Mouse (Mus musculus) hindbrain, postnatal 0 days (tissue): ENCODE data around the gene Tmem132a. TPM values are rescaled to one million over a fixed set of nuclear protein-coding genes. Genes with fewer than 3 reads are reported as not detected.
A peak's percentile ranks its signal among the peaks of the same experiment; 100 is the strongest.

Experiments
- ATAC-seq: fragments of 200-750 bp; cut with Nextera tagmentation; 2 replicates; pipeline ENCODE4 v1.8.0; 2017; ENCODE audit warnings: mild to moderate bottlenecking, moderate TSS enrichment, moderate library complexity
- DNase-seq: peaks from one replicate; pipeline ENCODE4 v3.0.0-alpha.2; 2015; ENCODE audit warnings: low spot score
- H3K27ac ChIP-seq: fragments of 300-500 bp; sonication (generic); 2 replicates; pipeline ENCODE4 v1.5.1; 2014; ENCODE audit warnings: mild to moderate bottlenecking
- H3K27me3 ChIP-seq: fragments of 300-500 bp; sonication (generic); 2 replicates; pipeline ENCODE4 v1.6.1; 2014; ENCODE audit warnings: low read length, mixed read lengths; ENCODE audit not compliant: insufficient read depth
- H3K36me3 ChIP-seq: fragments of 300-500 bp; sonication (generic); 2 replicates; pipeline ENCODE4 v1.6.1; 2014; ENCODE audit warnings: low read length, mixed read lengths; ENCODE audit not compliant: insufficient read depth
- H3K4me1 ChIP-seq: fragments of 300-500 bp; sonication (generic); 2 replicates; pipeline ENCODE4 v1.6.1; 2014; ENCODE audit warnings: antibody characterized with exemption, low read length, mixed read lengths; ENCODE audit not compliant: insufficient read depth
- H3K4me2 ChIP-seq: fragments of 300-500 bp; sonication (generic); 2 replicates; pipeline ENCODE4 v1.6.1; 2014; ENCODE audit warnings: low read depth, mild to moderate bottlenecking, low read length, moderate library complexity, mixed read lengths
- H3K4me3 ChIP-seq: fragments of 300-500 bp; sonication (generic); 2 replicates; pipeline ENCODE4 v1.5.1; 2014; ENCODE audit warnings: low read length
- H3K9ac ChIP-seq: fragments of 300-500 bp; sonication (generic); replicated peaks from 2 replicates; pipeline ENCODE4 v1.6.1; 2014; ENCODE audit warnings: mild to moderate bottlenecking, low read length, moderate library complexity, mixed read lengths
- H3K9me3 ChIP-seq: fragments of 300-500 bp; sonication (generic); 2 replicates; pipeline ENCODE4 v1.6.1; 2016; ENCODE audit warnings: low read length, mixed read lengths
- CTCF ChIP-seq: IDR thresholded peaks from 2 replicates; pipeline ENCODE4 v1.5.1; 2016; ENCODE audit warnings: antibody characterized with exemption, control low read depth, low read depth
- WGBS: fragments of 180-500 bp; shearing (Covaris S2); extraction: QIAGEN DNeasy Blood & Tissue Kit; methylation state at CpG from one replicate; pipeline ENCODE4 v1.1.7; 2014; 5-methylcytosine and 5-hydroxymethylcytosine counted together
- polyA plus RNA-seq: library from polyadenylated mRNA; unstranded; fragments of >200 nt; fragmentation: Nextera tagmentation; extraction: Ambion mirVana; gene quantifications from 2 replicates; pipeline ENCODE4 v1.2.1, GENCODE M21; 2015
- total RNA-seq: library from RNA; depleted of rRNA; stranded (reverse); fragments of >200 nt; gene quantifications from 2 replicates; pipeline ENCODE4 v1.2.3, GENCODE M21; 2014

The Tmem132a gene
- total and polyA plus RNA-seq, 2 experiments from 2014 or later: 141 to 359 TPM

DNA sequence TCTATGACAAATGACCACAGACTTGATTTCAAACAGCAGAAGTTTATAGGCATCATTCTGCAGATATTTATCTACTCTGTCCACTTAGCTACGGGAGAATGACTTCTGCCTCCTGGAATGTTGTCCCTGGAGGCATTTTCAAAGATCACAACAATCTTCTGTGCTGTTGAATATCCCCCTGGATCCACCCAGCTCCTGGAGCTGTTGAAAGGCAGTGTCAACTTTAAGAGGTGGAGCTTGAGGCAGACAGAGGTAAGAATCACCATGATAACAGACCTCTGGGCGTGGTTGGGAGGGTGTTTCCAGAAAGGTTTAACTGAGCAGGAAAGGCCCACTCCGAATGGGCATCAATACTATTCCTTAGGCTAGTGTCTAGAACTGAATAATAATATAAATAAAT, 34.1 kb downstream of the Tmem132a start:
- H3K27me3 ChIP-seq: no peaks in the 10 kb centered on the region
- H3K27ac ChIP-seq: no peak overlapping the region
- TF ChIP-seq CTCF: no peak
- H3K9ac ChIP-seq: no peak overlapping the region
- no peak for ATAC-seq
- 68% methylated on average over 3 of the region's 3 CpGs for WGBS
- no peaks in the 10 kb centered on the region for H3K36me3 ChIP-seq
- no peak overlapping the region for H3K4me3 ChIP-seq
- H3K4me2 ChIP-seq: no peak overlapping the region
- no peaks in the 10 kb centered on the region for H3K9me3 ChIP-seq
- no peak for DNase-seq
- no peaks in the 10 kb centered on the region for H3K4me1 ChIP-seq

DNA sequence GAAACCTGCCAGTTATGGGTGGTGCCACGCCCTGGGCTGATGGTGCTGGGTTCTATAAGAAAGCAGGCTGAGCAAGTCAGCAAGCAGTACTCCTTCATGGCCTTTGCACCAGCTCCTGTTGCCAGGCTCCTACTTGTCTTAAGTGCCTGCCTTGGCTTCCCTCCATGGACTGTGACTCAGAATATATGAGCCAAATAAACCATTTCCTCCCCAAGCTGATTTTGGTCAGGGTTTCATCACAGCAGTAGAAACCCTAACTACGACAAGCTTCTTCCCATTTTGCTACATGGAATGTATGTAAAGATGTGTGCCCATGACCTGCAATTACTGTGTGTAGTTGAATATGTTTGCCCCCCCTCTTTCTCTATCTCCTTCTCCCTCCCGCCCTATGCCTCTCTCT, 36.1 kb downstream of the Tmem132a start:
- 82% methylated on average over 3 of the region's 3 CpGs for whole genome bisulfite sequencing
- H3K9ac ChIP-seq: no peak overlapping the region
- no peak overlapping the region for H3K4me2 ChIP-seq
- no peaks in the 10 kb centered on the region for H3K4me1 ChIP-seq
- ATAC-seq (no peak), DNase-seq (no peak)
- H3K4me3 ChIP-seq: no peak overlapping the region
- no peaks in the 10 kb centered on the region for H3K36me3 ChIP-seq
- H3K27ac ChIP-seq: no peak overlapping the region
- no peaks in the 10 kb centered on the region for H3K9me3 ChIP-seq
- H3K27me3 ChIP-seq: no peaks in the 10 kb centered on the region
- TF ChIP-seq CTCF: no peak

DNA sequence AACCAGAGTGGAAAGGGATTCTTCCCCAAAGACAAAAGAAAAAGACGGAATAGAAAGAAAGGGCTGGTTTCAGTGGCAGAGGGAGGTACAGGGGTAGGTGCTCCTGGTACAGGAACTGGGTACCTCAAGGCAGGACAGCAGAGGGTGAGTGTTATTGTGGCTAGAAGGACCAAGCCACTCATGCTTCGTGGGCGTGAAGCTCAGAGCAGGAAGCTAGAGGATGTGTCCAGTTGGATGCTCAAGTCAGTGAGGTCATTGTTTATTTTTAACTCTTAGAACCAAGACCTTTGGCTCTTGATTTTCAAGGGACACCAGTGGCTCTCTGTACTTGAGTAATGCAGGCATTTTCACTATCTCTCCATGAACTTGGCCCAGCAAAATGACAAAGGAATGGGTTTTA, 37.7 kb downstream of the Tmem132a start:
- H3K4me1 ChIP-seq: no peaks in the 10 kb centered on the region
- DNase-seq: no peak
- H3K27ac ChIP-seq: no peak overlapping the region
- no peak overlapping the region for H3K9ac ChIP-seq
- no peak for ATAC-seq
- WGBS: 85% methylated on average over 3 of the region's 3 CpGs
- H3K27me3 ChIP-seq: no peaks in the 10 kb centered on the region
- no peak for TF ChIP-seq CTCF
- no peak overlapping the region for H3K4me2 ChIP-seq
- H3K4me3 ChIP-seq: no peak overlapping the region
- H3K36me3 ChIP-seq: no peaks in the 10 kb centered on the region
- no peaks in the 10 kb centered on the region for H3K9me3 ChIP-seq

DNA sequence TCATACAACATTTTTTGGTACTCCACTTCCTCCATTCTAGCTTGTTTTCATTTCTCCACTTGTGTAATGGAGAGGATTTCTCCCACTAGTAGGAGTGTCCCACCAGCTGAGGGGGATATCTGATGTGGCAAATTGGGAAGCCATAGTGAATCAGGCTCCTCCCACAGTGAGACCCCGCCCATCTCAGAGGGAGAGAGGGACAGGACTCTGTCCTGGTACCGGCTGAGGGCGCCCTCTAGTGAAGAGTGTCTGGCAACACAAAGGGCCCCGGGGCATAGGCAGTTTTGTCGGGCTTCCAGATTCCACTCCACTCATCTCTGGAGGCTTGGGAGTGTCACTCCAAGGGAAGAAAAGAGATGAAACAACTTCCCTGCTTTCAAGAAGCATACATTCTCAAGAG, 38.3 kb downstream of the Tmem132a start:
- peak; percentile 63 for TF ChIP-seq CTCF
- no peaks in the 10 kb centered on the region for H3K27me3 ChIP-seq
- H3K4me3 ChIP-seq: no peak overlapping the region
- H3K4me1 ChIP-seq: no peaks in the 10 kb centered on the region
- no peak overlapping the region for H3K9ac ChIP-seq
- H3K9me3 ChIP-seq: no peaks in the 10 kb centered on the region
- ATAC-seq: peak; percentile 59; the same call in 1 of the 2 replicates
- WGBS: 13% methylated on average over 5 of the region's 5 CpGs
- no peak overlapping the region for H3K4me2 ChIP-seq
- DNase-seq: peak; percentile 71
- H3K36me3 ChIP-seq: no peaks in the 10 kb centered on the region
- H3K27ac ChIP-seq: no peak overlapping the region

DNA sequence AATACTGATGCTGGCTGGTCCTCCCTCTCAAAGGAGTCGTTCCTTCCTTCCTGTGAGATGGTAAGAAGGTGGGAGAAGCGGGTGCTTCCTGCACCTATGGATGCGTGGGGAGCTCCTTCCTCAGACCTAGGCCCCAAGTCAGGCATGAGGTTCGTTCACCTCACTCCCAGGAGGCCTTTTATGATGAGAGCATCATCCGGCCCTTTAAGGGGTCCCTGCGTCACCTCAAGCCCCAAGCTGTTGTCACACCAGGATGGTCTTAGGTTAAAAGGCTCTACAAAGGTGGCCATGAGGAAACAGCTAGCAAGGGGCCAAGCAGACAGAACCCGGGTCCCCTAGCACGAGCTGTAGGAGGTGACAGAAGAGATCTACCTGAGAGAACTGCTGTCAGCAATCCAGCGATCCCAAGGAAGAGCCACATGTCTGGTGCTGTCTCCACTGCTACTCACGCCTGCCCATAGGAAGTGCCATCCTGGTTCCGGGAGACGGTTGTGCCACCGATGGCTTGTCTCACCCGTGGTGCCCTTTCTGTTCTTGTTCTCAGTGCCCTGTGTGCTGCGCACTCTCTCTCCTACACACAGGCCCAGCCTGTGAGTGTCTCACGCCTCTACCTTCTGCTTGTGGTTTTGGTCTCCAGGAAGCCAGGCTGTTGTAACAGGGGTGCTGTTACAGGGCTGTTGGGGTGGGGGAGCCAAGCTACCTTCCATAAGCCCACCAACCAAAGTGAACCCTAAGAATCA, 40.1 kb downstream of the Tmem132a start, which contains the start of gene Cd6:
Gene Cd6, minus strand, starts transcription at position 623 of the 740 bp plus-strand sequence.
- H3K9ac ChIP-seq: no peak within 1 kb of the TSS
- no peak for TF ChIP-seq CTCF

DNA sequence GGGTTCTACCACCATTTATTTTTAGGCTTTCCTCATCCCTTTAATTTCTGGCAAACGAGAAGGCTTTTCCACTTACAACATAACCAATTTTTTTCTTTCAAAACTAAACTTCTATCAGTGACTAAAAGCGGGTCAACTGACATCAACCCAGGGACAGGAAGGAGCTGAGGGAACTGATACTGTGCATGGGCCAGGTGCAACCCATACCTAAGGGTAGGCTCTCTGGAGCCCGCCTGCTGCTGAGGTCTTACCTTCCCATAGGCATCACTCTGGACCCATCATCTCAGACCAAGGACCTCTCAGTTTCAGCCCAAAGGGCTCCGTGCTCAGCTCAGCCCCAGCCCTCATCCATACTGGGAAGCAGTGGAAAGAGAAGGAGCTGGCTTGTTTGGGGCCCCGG, 41.4 kb downstream of the Tmem132a start:
- H3K36me3 ChIP-seq: no peaks in the 10 kb centered on the region
- H3K4me3 ChIP-seq: no peak overlapping the region
- WGBS: 89% methylated on average over 5 of the region's 5 CpGs
- DNase-seq (no peak), ATAC-seq (no peak)
- no peak overlapping the region for H3K4me2 ChIP-seq
- no peaks in the 10 kb centered on the region for H3K9me3 ChIP-seq
- TF ChIP-seq CTCF: no peak
- no peak overlapping the region for H3K27ac ChIP-seq
- no peaks in the 10 kb centered on the region for H3K4me1 ChIP-seq
- no peak overlapping the region for H3K9ac ChIP-seq
- H3K27me3 ChIP-seq: no peaks in the 10 kb centered on the region

More for the DNA sequence above, 40.1 kb downstream of the Tmem132a start, which contains the start of gene Cd6:
- WGBS: 92% methylated on average over 16 of the region's 16 CpGs
- Histone ChIP-seq H3K9me3 (no peaks in the 10 kb centered on the region), H3K4me1 (no peaks in the 10 kb centered on the region), H3K27me3 (no peaks in the 10 kb centered on the region), H3K27ac (no peak within 1 kb of the TSS), H3K4me3 (no peak within 1 kb of the TSS), H3K36me3 (no peaks in the 10 kb centered on the region), H3K4me2 (no peak within 1 kb of the TSS)
- ATAC-seq (no peak), DNase-seq (no peak)

DNA sequence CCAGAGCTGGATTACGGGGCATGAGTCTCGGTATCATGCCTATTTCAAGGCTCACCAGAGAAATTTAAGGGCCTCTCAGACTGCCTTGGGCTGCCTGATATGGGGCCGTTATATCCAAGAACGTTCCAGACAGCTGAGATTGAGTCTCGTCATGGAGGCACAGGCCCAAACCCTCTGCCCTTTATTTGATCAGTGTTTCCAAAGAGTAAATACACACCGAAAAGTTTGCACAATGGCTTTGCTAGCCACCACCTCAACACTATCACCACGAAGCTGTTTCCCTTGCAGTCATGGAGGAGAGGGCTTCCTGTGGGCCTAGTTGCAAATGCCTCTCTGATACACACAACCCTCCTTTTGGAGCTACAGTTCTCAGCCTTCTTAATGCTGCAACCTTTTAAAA, 45.7 kb downstream of the Tmem132a start:
- H3K4me3 ChIP-seq: no peak overlapping the region
- WGBS: 92% methylated on average over 7 of the region's 7 CpGs

More for the DNA sequence above, 45.7 kb downstream of the Tmem132a start:
- Histone ChIP-seq H3K9ac (no peak overlapping the region), H3K4me2 (no peak overlapping the region), H3K27ac (no peak overlapping the region), H3K36me3 (no peaks in the 10 kb centered on the region), H3K27me3 (no peaks in the 10 kb centered on the region), H3K9me3 (no peaks in the 10 kb centered on the region), H3K4me1 (no peaks in the 10 kb centered on the region)
- no peak for TF ChIP-seq CTCF
- DNase-seq (no peak), ATAC-seq (no peak)
